Mouse (Mus musculus): ENCODE measurements around the gene Armc6. TPM values are rescaled to one million over a fixed set of nuclear protein-coding genes. Genes with fewer than 3 reads are reported as not detected.
"Not testable (repeated sequence)": the region's sequence is repeated elsewhere in the genome, so short reads cannot be mapped to it uniquely, and the experiment has no call there.

Armc6 gene
- polyA plus RNA-seq, 1 experiment from 2014 or later, result 25.8 TPM

GRCm38 (mm10) chr8:70220911-70221310 is 13.4 kb downstream of the Armc6 start:
- no peaks in the 10 kb centered on the region for H3K9me3 ChIP-seq (ENCODE audit: control insufficient read depth, low read length)
- H3K4me2 ChIP-seq (ENCODE audit: low read length), result no peak overlapping the region
- ATAC-seq (replicated peaks; ENCODE audit: low FRiP score, low TSS enrichment, low read depth) (no peak), DNase-seq (ENCODE audit: low spot score) (no peak)
- 93% methylated on average over 3 of the region's 3 CpGs for WGBS
- 0 out of 2 replicates have a peak, but pooled peaks cover 4% of the 10 kb centered on the region for H3K4me1 ChIP-seq (replicated peaks; ENCODE audit: control insufficient read depth, insufficient read depth, low read length)
- H3K4me3 ChIP-seq (ENCODE audit: low read depth, low read length), result no peak overlapping the region
- H3K36me3 ChIP-seq (ENCODE audit: control insufficient read depth, insufficient read depth, low read length), result peaks cover 29% of the 10 kb centered on the region
- H3K27me3 ChIP-seq (replicated peaks; ENCODE audit: control insufficient read depth, insufficient read depth, low read length), result no peaks in the 10 kb centered on the region
- no peak overlapping the region for H3K9ac ChIP-seq (ENCODE audit: low read length)
- H3K27ac ChIP-seq (ENCODE audit: low read depth), result no peak overlapping the region

GRCm38 (mm10) chr8:70220236-70220840 is 13.9 kb downstream of the Armc6 start:
- Histone ChIP-seq H3K36me3 (ENCODE audit: control insufficient read depth, insufficient read depth, low read length) (peaks cover 29% of the 10 kb centered on the region), H3K4me1 (replicated peaks; ENCODE audit: control insufficient read depth, insufficient read depth, low read length) (0 out of 2 replicates have a peak, but pooled peaks cover 4% of the 10 kb centered on the region), H3K4me3 (ENCODE audit: low read depth, low read length) (no peak overlapping the region), H3K27ac (ENCODE audit: low read depth) (no peak overlapping the region), H3K27me3 (replicated peaks; ENCODE audit: control insufficient read depth, insufficient read depth, low read length) (no peaks in the 10 kb centered on the region), H3K4me2 (ENCODE audit: low read length) (no peak overlapping the region), H3K9ac (ENCODE audit: low read length) (no peak overlapping the region), H3K9me3 (ENCODE audit: control insufficient read depth, low read length) (no peaks in the 10 kb centered on the region)
- WGBS, result 72% methylated on average over 8 of the region's 8 CpGs
- DNase-seq (ENCODE audit: low spot score), result no peak
- no peak for ATAC-seq (replicated peaks; ENCODE audit: low FRiP score, low TSS enrichment, low read depth)

GRCm38 (mm10) chr8:70219107-70219684 is 15.1 kb downstream of the Armc6 start:
- ATAC-seq (replicated peaks; ENCODE audit: low FRiP score, low TSS enrichment, low read depth), result no peak

GRCm38 (mm10) chr8:70217441-70217840 is 16.8 kb downstream of the Armc6 start:
- Histone ChIP-seq H3K9ac (ENCODE audit: low read length) (no peak overlapping the region), H3K36me3 (ENCODE audit: control insufficient read depth, insufficient read depth, low read length) (0 out of 2 replicates have a peak, but pooled peaks cover 4% of the 10 kb centered on the region), H3K4me1 (replicated peaks; ENCODE audit: control insufficient read depth, insufficient read depth, low read length) (0 out of 2 replicates have a peak, but pooled peaks cover 4% of the 10 kb centered on the region), H3K9me3 (ENCODE audit: control insufficient read depth, low read length) (no peaks in the 10 kb centered on the region), H3K4me2 (ENCODE audit: low read length) (no peak overlapping the region), H3K4me3 (ENCODE audit: low read depth, low read length) (no peak overlapping the region), H3K27me3 (replicated peaks; ENCODE audit: control insufficient read depth, insufficient read depth, low read length) (no peaks in the 10 kb centered on the region), H3K27ac (ENCODE audit: low read depth) (no peak overlapping the region)
- DNase-seq (ENCODE audit: low spot score), result no peak
- no peak for ATAC-seq (replicated peaks; ENCODE audit: low FRiP score, low TSS enrichment, low read depth)

More at GRCm38 (mm10) chr8:70219107-70219684, 15.1 kb downstream of the Armc6 start:
- peaks cover 18% of the 10 kb centered on the region for H3K36me3 ChIP-seq (ENCODE audit: control insufficient read depth, insufficient read depth, low read length)
- H3K4me1 ChIP-seq (replicated peaks; ENCODE audit: control insufficient read depth, insufficient read depth, low read length), result 0 out of 2 replicates have a peak, but pooled peaks cover 4% of the 10 kb centered on the region
- no peak overlapping the region for H3K27ac ChIP-seq (ENCODE audit: low read depth)
- no peaks in the 10 kb centered on the region for H3K27me3 ChIP-seq (replicated peaks; ENCODE audit: control insufficient read depth, insufficient read depth, low read length)
- WGBS, result 34% methylated on average over 5 of the region's 5 CpGs
- no peak overlapping the region for H3K4me2 ChIP-seq (ENCODE audit: low read length)
- DNase-seq (ENCODE audit: low spot score), result no peak
- no peak overlapping the region for H3K4me3 ChIP-seq (ENCODE audit: low read depth, low read length)
- H3K9ac ChIP-seq (ENCODE audit: low read length), result no peak overlapping the region
- no peaks in the 10 kb centered on the region for H3K9me3 ChIP-seq (ENCODE audit: control insufficient read depth, low read length)

GRCm38 (mm10) chr8:70216566-70216965 is 17.7 kb downstream of the Armc6 start:
- no peak overlapping the region for H3K9ac ChIP-seq (ENCODE audit: low read length)
- WGBS, result 57% methylated on average over 1 of the region's 1 CpGs
- DNase-seq (ENCODE audit: low spot score), result no peak
- no peaks in the 10 kb centered on the region for H3K36me3 ChIP-seq (ENCODE audit: control insufficient read depth, insufficient read depth, low read length)
- 0 out of 2 replicates have a peak, but pooled peaks cover under 1% of the 10 kb centered on the region for H3K27me3 ChIP-seq (replicated peaks; ENCODE audit: control insufficient read depth, insufficient read depth, low read length)
- no peak for ATAC-seq (replicated peaks; ENCODE audit: low FRiP score, low TSS enrichment, low read depth)
- H3K4me3 ChIP-seq (ENCODE audit: low read depth, low read length), result no peak overlapping the region
- no peaks in the 10 kb centered on the region for H3K9me3 ChIP-seq (ENCODE audit: control insufficient read depth, low read length)
- H3K27ac ChIP-seq (ENCODE audit: low read depth), result no peak overlapping the region
- H3K4me1 ChIP-seq (replicated peaks; ENCODE audit: control insufficient read depth, insufficient read depth, low read length), result 0 out of 2 replicates have a peak, but pooled peaks cover 6% of the 10 kb centered on the region
- no peak overlapping the region for H3K4me2 ChIP-seq (ENCODE audit: low read length)

DNA sequence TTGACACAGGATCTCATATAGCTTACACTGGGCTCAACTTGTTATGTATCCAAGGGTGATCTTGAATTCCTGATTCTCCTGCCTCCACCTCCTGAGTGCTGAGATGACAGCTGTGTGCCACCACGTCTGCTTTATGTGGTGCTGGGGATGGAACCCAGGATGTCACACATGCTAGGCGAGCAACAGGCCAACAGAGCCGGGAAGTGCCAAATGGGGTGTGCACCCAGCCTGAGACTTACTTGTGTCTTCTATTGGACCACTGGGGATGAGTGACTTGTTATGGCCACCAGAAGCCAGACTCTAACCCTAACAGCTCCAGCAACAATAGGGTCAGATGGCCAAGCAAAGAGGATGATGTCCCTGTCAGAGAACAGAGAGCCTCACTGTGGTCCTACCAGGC is 18.1 kb downstream of the Armc6 start:
- not testable (repeated sequence) for H3K36me3 ChIP-seq (ENCODE audit: control insufficient read depth, insufficient read depth, low read length); H3K4me3 ChIP-seq (ENCODE audit: low read depth, low read length); H3K9me3 ChIP-seq (ENCODE audit: control insufficient read depth, low read length); DNase-seq (ENCODE audit: low spot score); H3K9ac ChIP-seq (ENCODE audit: low read length); H3K4me1 ChIP-seq (replicated peaks; ENCODE audit: control insufficient read depth, insufficient read depth, low read length); H3K4me2 ChIP-seq (ENCODE audit: low read length); H3K27ac ChIP-seq (ENCODE audit: low read depth); ATAC-seq (replicated peaks; ENCODE audit: low FRiP score, low TSS enrichment, low read depth); H3K27me3 ChIP-seq (replicated peaks; ENCODE audit: control insufficient read depth, insufficient read depth, low read length)
- 69% methylated on average over 3 of the region's 3 CpGs for WGBS

DNA sequence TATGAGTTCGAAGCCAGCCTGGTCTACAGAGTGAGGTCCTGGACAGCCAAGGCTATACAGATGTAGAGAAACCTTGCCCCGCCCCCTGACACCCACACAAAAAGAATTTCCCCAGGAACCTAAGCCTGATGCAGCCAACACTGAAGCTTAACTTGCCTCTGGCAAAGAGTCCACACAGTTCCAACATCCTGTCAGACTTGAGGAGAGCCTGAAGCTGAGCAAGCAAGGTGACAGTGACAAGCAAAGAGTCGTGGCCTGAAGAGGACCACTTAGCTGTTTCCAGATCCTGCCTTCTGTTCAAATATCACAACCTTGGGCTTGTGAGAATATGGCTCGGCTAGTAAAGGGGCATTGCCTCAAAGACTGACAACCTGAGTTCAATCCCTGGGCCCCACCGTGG is 19.2 kb downstream of the Armc6 start:
- WGBS, result 71% methylated on average over 5 of the region's 5 CpGs
- Histone ChIP-seq H3K36me3 (ENCODE audit: control insufficient read depth, insufficient read depth, low read length) (no peaks in the 10 kb centered on the region), H3K9me3 (ENCODE audit: control insufficient read depth, low read length) (no peaks in the 10 kb centered on the region), H3K27ac (ENCODE audit: low read depth) (no peak overlapping the region), H3K4me2 (ENCODE audit: low read length) (no peak overlapping the region), H3K27me3 (replicated peaks; ENCODE audit: control insufficient read depth, insufficient read depth, low read length) (0 out of 2 replicates have a peak, but pooled peaks cover 2% of the 10 kb centered on the region), H3K4me1 (replicated peaks; ENCODE audit: control insufficient read depth, insufficient read depth, low read length) (peaks cover 13% of the 10 kb centered on the region; the same call in 1 of the 2 replicates), H3K4me3 (ENCODE audit: low read depth, low read length) (no peak overlapping the region), H3K9ac (ENCODE audit: low read length) (no peak overlapping the region)
- DNase-seq (ENCODE audit: low spot score) (no peak), ATAC-seq (replicated peaks; ENCODE audit: low FRiP score, low TSS enrichment, low read depth) (no peak)

DNA sequence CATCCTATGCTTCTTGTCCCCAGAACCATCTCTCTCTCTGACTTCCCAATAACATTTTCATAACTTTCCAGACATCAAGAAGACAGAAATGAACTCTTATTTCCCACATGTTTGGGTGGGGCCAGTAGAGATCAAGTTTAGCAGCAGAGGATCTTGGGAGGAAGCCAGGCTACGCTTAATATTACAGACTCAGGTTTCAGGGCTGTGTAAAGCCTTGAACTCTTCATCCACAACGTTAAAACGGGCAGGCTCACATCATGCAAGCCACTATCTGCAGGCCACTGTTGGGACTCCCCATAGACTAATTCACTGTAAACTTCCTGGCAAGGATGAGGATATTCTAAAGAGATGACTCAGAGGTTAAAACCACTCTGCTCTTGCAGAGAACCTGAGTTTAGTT is 19.9 kb downstream of the Armc6 start:
- H3K36me3 ChIP-seq (ENCODE audit: control insufficient read depth, insufficient read depth, low read length), result no peaks in the 10 kb centered on the region
- no peak overlapping the region for H3K4me3 ChIP-seq (ENCODE audit: low read depth, low read length)
- H3K4me1 ChIP-seq (replicated peaks; ENCODE audit: control insufficient read depth, insufficient read depth, low read length), result peaks cover 14% of the 10 kb centered on the region; the same call in 1 of the 2 replicates
- DNase-seq (ENCODE audit: low spot score) (no peak), ATAC-seq (replicated peaks; ENCODE audit: low FRiP score, low TSS enrichment, low read depth) (no peak)
- 78% methylated on average over 3 of the region's 3 CpGs for WGBS
- no peak overlapping the region for H3K9ac ChIP-seq (ENCODE audit: low read length)
- H3K9me3 ChIP-seq (ENCODE audit: control insufficient read depth, low read length), result no peaks in the 10 kb centered on the region
- no peak overlapping the region for H3K27ac ChIP-seq (ENCODE audit: low read depth)
- no peak overlapping the region for H3K4me2 ChIP-seq (ENCODE audit: low read length)
- H3K27me3 ChIP-seq (replicated peaks; ENCODE audit: control insufficient read depth, insufficient read depth, low read length), result 0 out of 2 replicates have a peak, but pooled peaks cover 2% of the 10 kb centered on the region
